In the genomic region with DNA sequence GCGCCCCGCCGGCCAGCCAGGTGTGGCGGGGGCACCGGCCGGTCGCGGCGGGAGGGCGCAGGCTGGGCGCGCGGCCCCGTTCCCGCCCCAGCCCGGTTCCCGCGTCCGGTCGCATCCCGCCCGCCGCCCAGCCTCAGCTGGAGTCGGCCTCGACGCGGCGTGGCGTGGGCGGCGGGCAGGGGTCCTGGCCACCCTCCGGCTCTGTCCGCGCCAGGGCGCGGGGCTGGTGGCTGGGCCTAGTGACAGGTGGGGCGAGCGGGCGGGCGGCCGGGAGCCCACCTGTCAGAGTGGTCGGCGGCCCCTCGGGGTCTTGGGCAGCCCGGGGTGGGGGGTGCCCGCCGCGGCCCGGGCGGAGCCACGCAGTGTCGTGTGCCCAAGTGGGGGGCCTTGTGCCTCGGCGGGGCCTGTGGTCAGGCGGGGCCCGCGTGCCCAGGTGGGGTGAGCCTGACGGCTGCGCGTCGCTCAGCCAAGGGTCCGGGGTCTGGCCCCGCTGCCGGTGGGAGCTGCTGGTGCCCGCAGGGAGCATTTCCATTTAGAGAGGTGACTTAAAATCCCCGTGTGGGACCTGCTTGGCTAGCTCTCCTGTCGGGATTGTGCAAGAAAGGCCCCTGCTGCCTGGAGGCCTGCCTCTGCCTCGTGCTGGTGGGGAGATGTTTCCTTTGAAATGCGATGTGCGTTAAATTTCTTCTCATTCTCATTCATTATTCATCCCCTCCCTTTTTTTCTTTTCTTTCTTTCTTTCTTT, we compare ENCODE assay signal across 8 mouse cellular contexts. TPM values are rescaled to one million over a fixed set of nuclear protein-coding genes. Genes with fewer than 3 reads are reported as not detected.
DNase-seq lines count a peak whose midpoint lies in the region; ATAC-seq lines count a peak whose summit lies in the region.

No protein-coding gene starts in this region.

- H3K9ac ChIP-seq in limb, embryonic 13.5 days = peak overlapping the region; percentile 98
- peak overlapping the region; percentile 77 for H3K9ac ChIP-seq in midbrain, embryonic 15.5 days

- peaks cover 40% of the 10 kb centered on the region for H3K36me3 ChIP-seq in hindbrain, embryonic 10.5 days
- H3K36me3 ChIP-seq in limb, embryonic 13.5 days = peaks cover 38% of the 10 kb centered on the region
- peaks cover 14% of the 10 kb centered on the region; the same call in 1 of the 2 replicates for H3K36me3 ChIP-seq in midbrain, embryonic 15.5 days (replicated peaks)

- peak; percentile 54 for ATAC-seq in limb, embryonic 13.5 days (ENCODE audit: low FRiP score, low read depth)
- peak; percentile 74 for ATAC-seq in midbrain, embryonic 15.5 days (replicated peaks)

- H3K27me3 ChIP-seq in hindbrain, embryonic 10.5 days (ENCODE audit: insufficient read depth, poor library complexity, severe bottlenecking) = no peaks in the 10 kb centered on the region
- H3K27me3 ChIP-seq in limb, embryonic 13.5 days = no peaks in the 10 kb centered on the region
- no peaks in the 10 kb centered on the region for H3K27me3 ChIP-seq in midbrain, embryonic 15.5 days (replicated peaks)

- no peaks in the 10 kb centered on the region for H3K9me3 ChIP-seq in hindbrain, embryonic 10.5 days
- no peaks in the 10 kb centered on the region for H3K9me3 ChIP-seq in limb, embryonic 13.5 days
- H3K9me3 ChIP-seq in midbrain, embryonic 15.5 days = no peaks in the 10 kb centered on the region

- H3K4me3 ChIP-seq in hindbrain, embryonic 10.5 days = peak overlapping the region; percentile 98
- H3K4me3 ChIP-seq in limb, embryonic 13.5 days = peak overlapping the region; percentile 95
- H3K4me3 ChIP-seq in midbrain, embryonic 15.5 days = peak overlapping the region; percentile 73

- H3K4me1 ChIP-seq in hindbrain, embryonic 10.5 days (replicated peaks) = peaks cover 28% of the 10 kb centered on the region
- peaks cover 22% of the 10 kb centered on the region for H3K4me1 ChIP-seq in limb, embryonic 13.5 days
- peaks cover 14% of the 10 kb centered on the region for H3K4me1 ChIP-seq in midbrain, embryonic 15.5 days

- peak overlapping the region; percentile 98 for H3K27ac ChIP-seq in hindbrain, embryonic 10.5 days
- peak overlapping the region; percentile 79 for H3K27ac ChIP-seq in limb, embryonic 13.5 days
- H3K27ac ChIP-seq in midbrain, embryonic 15.5 days = peak overlapping the region; percentile 80

- H3K4me2 ChIP-seq in limb, embryonic 13.5 days (replicated peaks) = peak overlapping the region; percentile 83
- peak overlapping the region; percentile 90 for H3K4me2 ChIP-seq in midbrain, embryonic 15.5 days

- DNase-seq in frontal cortex, postnatal 10 days (ENCODE audit: low spot score in 2 of 2) = peak; percentile 28 to 41
- no peak for DNase-seq in frontal cortex, postnatal 36 days (ENCODE audit: low spot score in 2 of 2)
- DNase-seq in adrenal gland, adult 2 months = peak; percentile 53
- DNase-seq in fibroblast of lung, adult 2 months (ENCODE audit: low read depth) = peak; percentile 15
- peak; percentile 42 for DNase-seq in hindbrain, embryonic 10.5 days (ENCODE audit: low spot score)
- peak; percentile 57 for DNase-seq in testis, postnatal 14 days (ENCODE audit: low spot score)

- 1% methylated on average over 70 of the region's 70 CpGs for WGBS in hindbrain, embryonic 10.5 days
- WGBS in limb, embryonic 13.5 days = under 1% methylated on average over 44 of the region's 70 CpGs
- WGBS in midbrain, embryonic 15.5 days = under 1% methylated on average over 70 of the region's 70 CpGs

RNA-seq across cellular contexts. Expression of a gene that starts 0.5 kb away (rescaled TPM):
- 10 to 100 TPM; 62.7 to 67.1 TPM for total RNA-seq in adrenal gland, adult 2 months (2021)
- polyA plus RNA-seq in adrenal gland, adult 2 months (2012; rRNA removed) = 12.6 and 15.3 TPM in 2 replicates
- polyA plus RNA-seq in hindbrain, embryonic 10.5 days (2016; fragmentation: Nextera tagmentation; extraction: Ambion mirVana) = 162 and 186 TPM in 2 replicates
- 157 and 161 TPM in 2 replicates for polyA plus RNA-seq in limb, embryonic 13.5 days (2015; fragmentation: Nextera tagmentation; extraction: Ambion mirVana)
- polyA plus RNA-seq in midbrain, embryonic 15.5 days (2015; fragmentation: Nextera tagmentation; extraction: Ambion mirVana) = 88.3 and 90.2 TPM in 2 replicates

RNA-seq across cellular contexts. Expression of a gene that starts 51.1 kb away (rescaled TPM):
- 10 to 100 TPM; 27.1 to 35.5 TPM for total RNA-seq in adrenal gland, adult 2 months (2021)
- 41.1 and 44.8 TPM in 2 replicates for polyA plus RNA-seq in adrenal gland, adult 2 months (2012; rRNA removed)
- polyA plus RNA-seq in hindbrain, embryonic 10.5 days (2016; fragmentation: Nextera tagmentation; extraction: Ambion mirVana) = 35.6 and 40.9 TPM in 2 replicates
- polyA plus RNA-seq in limb, embryonic 13.5 days (2015; fragmentation: Nextera tagmentation; extraction: Ambion mirVana) = 49.3 and 58.4 TPM in 2 replicates
- polyA plus RNA-seq in midbrain, embryonic 15.5 days (2015; fragmentation: Nextera tagmentation; extraction: Ambion mirVana) = 47.6 and 57.1 TPM in 2 replicates

RNA-seq across cellular contexts. Expression of a gene that starts 51.1 kb away (rescaled TPM):
- 10 to 100 TPM; 28.3 to 36.2 TPM for total RNA-seq in adrenal gland, adult 2 months (2021)
- polyA plus RNA-seq in adrenal gland, adult 2 months (2012; rRNA removed) = 23.3 and 24.9 TPM in 2 replicates
- 25.3 and 27.6 TPM in 2 replicates for polyA plus RNA-seq in hindbrain, embryonic 10.5 days (2016; fragmentation: Nextera tagmentation; extraction: Ambion mirVana)
- polyA plus RNA-seq in limb, embryonic 13.5 days (2015; fragmentation: Nextera tagmentation; extraction: Ambion mirVana) = 29.7 and 31.5 TPM in 2 replicates
- polyA plus RNA-seq in midbrain, embryonic 15.5 days (2015; fragmentation: Nextera tagmentation; extraction: Ambion mirVana) = 33.8 and 36.8 TPM in 2 replicates

RNA-seq across cellular contexts. Expression of a gene that starts 57.6 kb away (rescaled TPM):
- total RNA-seq in adrenal gland, adult 2 months (2021) = under 1 TPM in 1 of 2 experiments, not detected in 1; 0.69 TPM
- polyA plus RNA-seq in adrenal gland, adult 2 months (2012; rRNA removed) = 0.43 and 1.2 TPM in 2 replicates
- 0.18 TPM in 1 of 2 replicates, not detected in the other for polyA plus RNA-seq in hindbrain, embryonic 10.5 days (2016; fragmentation: Nextera tagmentation; extraction: Ambion mirVana)
- not detected in 2 replicates for polyA plus RNA-seq in limb, embryonic 13.5 days (2015; fragmentation: Nextera tagmentation; extraction: Ambion mirVana)
- not detected in 2 replicates for polyA plus RNA-seq in midbrain, embryonic 15.5 days (2015; fragmentation: Nextera tagmentation; extraction: Ambion mirVana)

Comparison
In these comparisons a context has a peak if more than half of its experiments do, and no peak if none do; other contexts are left out.
1. DNase-seq: peak in frontal cortex, postnatal 10 days (2 of 2), adrenal gland, adult 2 months (single experiment), fibroblast of lung, adult 2 months (single experiment), hindbrain, embryonic 10.5 days (single experiment) and testis, postnatal 14 days (single experiment); none in frontal cortex, postnatal 36 days (0 of 2).
2. Peak in every context shown above with its lines, with median percentiles within 50 percentile points of each other: H3K27ac ChIP-seq and H3K4me3 ChIP-seq.